Mouse (Mus musculus) spleen, postnatal 10 days (tissue): ENCODE measurements around the gene Mrc2.
A peak's percentile ranks its signal among the peaks of the same experiment; 100 is the strongest.

ENCODE experiments used
- DNase-seq, 2 experiments: peaks; one replicate each; pipeline ENCODE4 v3.0.0; 2021 to 2022; ENCODE audit warnings: low spot score in 2 of 2

The Mrc2 gene

GRCm38 (mm10) chr11:105311291-105311975 lies 19.0 kb downstream of the Mrc2 start:
- DNase-seq, result no peak

DNA sequence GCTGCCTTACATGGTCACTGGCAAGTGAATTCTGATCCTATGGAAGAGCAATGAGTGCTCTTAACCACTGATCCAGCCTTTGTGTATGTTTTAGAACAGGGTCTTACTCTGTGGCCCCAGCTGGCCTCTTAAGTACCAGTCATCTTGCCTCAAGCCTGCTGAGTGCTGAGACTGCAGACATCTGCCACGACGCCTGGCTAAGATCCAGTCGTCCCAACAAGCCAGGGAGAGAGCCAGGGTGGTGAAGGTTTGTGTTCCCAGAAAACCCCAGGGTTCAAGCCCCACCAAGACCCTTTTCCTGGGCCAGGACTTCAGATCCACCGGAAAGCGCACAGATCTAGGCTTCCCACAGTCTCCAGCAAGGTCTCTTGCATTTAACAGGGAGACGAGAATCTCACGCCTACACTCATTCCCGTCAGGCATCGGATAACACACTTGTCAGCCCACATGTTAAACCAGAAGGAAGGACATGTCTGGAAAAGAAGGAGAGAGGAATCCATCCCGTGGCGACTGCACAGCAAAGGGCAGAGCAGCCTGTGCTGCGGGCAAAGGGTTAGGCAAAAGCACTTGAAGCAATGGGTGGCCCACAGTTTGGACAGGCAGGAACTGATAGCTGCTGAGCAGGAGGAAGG lies 20.0 kb downstream of the Mrc2 start:
- no peak for DNase-seq

DNA sequence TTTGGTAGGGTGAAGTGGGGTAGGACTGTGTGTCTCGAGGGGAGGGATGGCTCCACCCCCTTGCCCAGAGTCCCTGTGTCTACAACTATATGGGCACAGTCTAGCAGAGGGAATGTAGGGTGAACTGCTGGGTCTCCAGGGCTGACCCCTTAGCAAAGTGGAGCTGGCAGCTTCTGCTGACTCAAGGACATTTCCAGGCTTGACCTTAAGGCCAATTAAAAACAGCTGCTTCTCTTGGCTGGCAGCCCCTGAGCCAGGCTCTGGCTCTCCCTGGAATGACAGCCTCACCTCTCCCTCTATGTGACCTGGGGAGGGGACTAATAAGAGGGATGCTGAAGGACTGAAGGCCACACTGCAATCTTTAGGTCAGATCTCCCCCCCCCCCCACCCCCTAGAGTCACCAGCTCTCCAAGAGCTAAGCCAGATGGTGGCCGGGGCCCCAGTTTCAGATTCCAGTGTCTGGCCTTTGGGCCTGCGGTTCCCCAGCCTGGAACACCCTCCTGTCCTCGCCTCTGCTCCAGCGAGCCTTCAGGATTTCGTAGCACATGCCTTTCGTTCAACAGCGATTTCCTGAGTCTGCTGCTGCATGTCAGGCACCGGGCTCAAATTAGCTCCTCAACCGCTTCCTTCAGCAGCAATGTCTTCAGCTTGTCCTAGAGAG lies 20.7 kb downstream of the Mrc2 start:
- no peak for DNase-seq

GRCm38 (mm10) chr11:105313633-105314014 lies 21.2 kb downstream of the Mrc2 start:
- DNase-seq, result no peak

GRCm38 (mm10) chr11:105315296-105315695 lies 22.9 kb downstream of the Mrc2 start:
- no peak for DNase-seq

DNA sequence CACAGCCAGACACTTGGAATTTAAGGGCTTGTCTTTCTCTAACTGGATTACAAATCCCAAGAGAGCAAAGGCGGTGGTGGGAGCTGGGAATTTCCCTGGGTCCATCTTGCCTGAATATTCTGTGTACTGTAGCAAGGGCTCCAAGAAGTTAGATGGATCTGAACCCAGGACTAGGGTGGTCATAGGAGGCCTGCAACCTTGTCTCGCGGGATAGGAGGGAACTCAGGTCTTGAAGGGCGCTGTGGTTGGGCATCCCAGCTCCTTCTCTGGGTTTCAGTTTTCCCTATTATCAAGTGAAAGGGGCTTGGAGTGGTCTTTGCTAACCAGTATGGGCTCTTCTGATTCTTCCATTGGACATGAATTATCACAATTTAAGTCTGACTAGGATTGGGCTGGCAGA lies 23.7 kb downstream of the Mrc2 start:
- no peak for DNase-seq

- no peak for DNase-seq
Observed at GRCm38 (mm10) chr11:105317769-105318168, 25.3 kb downstream of the Mrc2 start.

GRCm38 (mm10) chr11:105321090-105321489 lies 28.6 kb downstream of the Mrc2 start:
- no peak for DNase-seq

GRCm38 (mm10) chr11:105323530-105323929 lies 31.1 kb downstream of the Mrc2 start:
- DNase-seq, result no peak

GRCm38 (mm10) chr11:105327101-105327500 lies 34.7 kb downstream of the Mrc2 start:
- no peak for DNase-seq

- DNase-seq, result no peak
Observed at GRCm38 (mm10) chr11:105329962-105330361, 37.5 kb downstream of the Mrc2 start.

DNA sequence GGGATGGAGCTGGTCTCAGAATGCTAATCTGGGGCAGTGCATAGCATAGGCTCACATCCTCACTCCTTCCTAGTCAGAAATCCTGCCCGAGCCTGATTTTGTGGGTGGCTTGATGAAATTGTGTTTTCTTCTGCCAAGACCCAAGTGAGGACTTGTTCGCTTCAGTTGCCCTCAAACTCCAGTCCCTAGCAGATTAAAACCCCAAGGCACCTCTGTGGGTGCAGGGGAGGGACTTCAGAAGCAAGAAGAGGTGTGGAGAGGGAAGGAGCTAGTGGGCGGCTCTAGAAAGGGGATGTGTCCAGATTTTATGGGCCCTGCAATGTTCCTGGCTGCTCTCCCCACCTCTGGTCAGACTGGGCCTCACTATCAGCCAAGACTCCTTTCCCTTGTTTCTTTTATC lies 38.7 kb downstream of the Mrc2 start:
- no peak for DNase-seq

DNA sequence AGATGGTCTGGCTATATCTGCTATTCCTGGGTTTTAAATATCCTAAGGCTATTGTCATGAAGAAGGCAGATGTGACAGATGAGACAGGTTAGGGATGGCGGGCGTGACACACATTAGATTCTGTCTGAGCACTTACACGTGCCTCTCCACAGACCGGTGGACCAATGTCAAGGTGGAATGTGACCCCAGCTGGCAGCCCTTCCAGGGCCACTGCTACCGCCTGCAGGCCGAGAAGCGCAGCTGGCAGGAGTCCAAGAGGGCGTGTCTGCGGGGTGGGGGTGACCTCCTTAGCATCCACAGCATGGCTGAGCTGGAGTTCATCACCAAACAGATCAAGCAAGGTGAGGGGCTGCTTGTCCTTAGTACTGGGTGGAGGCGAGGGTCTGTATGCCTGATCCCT lies 39.3 kb downstream of the Mrc2 start:
- peak in 1 of 2 experiments; percentile 40 for DNase-seq

- peak in 1 of 2 experiments; percentile 49 for DNase-seq
Observed at GRCm38 (mm10) chr11:105332468-105332867, 40.0 kb downstream of the Mrc2 start.

- no peak for DNase-seq
Observed at GRCm38 (mm10) chr11:105333867-105334670, 41.6 kb downstream of the Mrc2 start.

GRCm38 (mm10) chr11:105338596-105339390 lies 46.4 kb downstream of the Mrc2 start:
- no peak for DNase-seq

DNA sequence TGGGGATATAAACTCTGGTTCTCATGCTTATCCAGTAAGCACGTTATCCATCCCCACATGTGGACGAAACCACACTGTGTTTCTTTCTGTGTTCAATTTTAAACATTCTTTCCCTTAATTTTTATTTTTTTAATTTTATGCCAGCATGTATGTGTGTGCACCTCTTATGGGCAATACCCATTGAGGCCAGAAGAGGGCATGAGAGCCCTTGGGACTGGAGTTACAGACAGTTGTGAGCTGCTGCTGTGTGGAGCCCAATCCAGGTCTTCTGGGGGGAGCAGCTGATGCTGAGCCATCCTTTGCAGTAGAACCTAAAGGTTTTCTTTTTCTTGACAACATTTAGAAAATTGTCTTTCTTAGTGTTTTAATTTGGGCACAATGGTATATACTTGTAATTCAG lies 52.8 kb downstream of the Mrc2 start:
- peak in 1 of 2 experiments; percentile 56 for DNase-seq

GRCm38 (mm10) chr11:105347162-105348161 lies 55.0 kb downstream of the Mrc2 start:
- DNase-seq, result peak; percentile 58 to 88

DNA sequence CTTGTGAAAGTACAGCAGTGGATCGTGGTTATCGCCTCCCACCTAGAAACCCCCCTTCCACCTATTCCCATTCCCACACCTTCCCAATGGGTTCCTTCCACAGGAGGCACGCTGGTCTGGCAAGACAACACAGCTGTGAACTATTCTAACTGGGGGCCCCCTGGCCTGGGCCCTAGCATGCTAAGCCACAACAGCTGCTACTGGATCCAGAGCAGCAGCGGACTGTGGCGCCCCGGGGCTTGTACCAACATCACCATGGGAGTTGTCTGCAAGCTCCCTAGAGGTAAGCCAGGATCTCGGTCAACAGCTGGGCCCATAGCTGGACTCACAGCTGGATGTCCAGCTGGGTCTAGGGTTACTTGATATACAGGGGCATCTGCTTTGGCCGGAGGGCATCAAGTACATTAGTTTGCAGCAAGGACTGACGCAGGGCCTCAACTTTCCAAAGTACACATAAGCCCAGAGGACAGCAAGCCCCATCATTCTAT lies 56.1 kb downstream of the Mrc2 start:
- no peak for DNase-seq

DNA sequence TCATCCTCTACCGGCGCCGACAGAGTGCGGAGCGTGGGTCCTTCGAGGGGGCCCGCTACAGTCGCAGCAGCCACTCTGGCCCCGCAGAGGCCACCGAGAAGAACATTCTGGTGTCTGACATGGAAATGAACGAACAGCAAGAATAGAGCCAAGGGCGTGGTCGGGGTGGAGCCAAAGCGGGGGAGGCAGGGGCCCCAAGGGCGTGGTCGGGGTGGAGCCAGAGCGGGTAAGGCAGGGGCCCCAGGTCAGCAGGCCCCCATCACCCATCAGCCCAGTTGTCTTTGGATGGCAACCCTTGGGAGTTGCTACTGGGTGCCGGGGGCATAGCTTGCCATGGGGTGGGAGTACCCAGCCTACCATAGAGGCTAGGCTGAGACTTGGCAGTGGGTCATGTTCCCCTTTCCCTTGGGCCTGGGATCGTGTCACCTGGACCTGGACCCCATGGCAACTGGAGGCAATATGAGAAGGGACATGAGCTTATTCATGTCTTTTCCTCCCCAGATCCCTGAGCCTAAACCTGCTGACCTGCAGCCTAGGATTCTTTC lies 57.4 kb downstream of the Mrc2 start:
- DNase-seq, result no peak
